Mouse (Mus musculus) layer of hippocampus, postnatal 25 days (tissue): ENCODE measurements at regions not wholly inside any gene's neighbourhood (a gene's known extent, or its start where the extent isn't known, plus 50 kb on each side); places are given as distances from the start of the nearest gene placed in this dataset.
A peak's percentile ranks its signal among the peaks of the same experiment; 100 is the strongest.

Experiments used
- DNase-seq, 2 experiments: peaks; one replicate each; pipeline ENCODE4 v3.0.0; 2022; ENCODE audit warnings: mixed read lengths in 2 of 2, low spot score in 1 of 2; ENCODE audit errors: extremely low spot score in 1 of 2
- microRNA-seq, 2 experiments: library from miRNA; unstranded; fragments of <30 nt; microRNA quantifications; one replicate each; pipeline ENCODE4 v1.2.0; 2021

GRCm38 (mm10) chr12:110203271-110204014, 75.4 kb upstream of the Dio3 start:
- DNase-seq: no peak

- no peak for DNase-seq
These were observed 74.5 kb upstream of the Dio3 start for GRCm38 (mm10) chr12:110204246-110204989.

DNA sequence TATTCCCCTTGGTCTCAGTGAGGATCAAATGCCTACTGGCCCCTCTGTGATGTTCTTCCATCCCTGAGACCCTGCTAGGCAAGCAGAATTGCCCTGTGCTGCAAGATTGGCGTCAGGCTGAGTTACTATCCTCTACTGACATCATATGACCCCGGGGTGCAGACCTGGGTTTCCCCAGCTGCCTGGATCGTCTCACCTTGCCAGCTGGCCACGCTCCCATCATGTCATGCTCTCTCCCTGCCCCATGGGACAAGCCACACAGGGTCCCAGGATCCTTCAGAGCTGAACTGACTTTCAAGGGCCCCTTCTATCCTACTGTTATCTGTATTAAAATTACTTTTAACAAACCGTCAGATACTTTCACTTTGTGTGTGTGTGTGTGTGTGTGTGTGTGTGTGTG, 72.6 kb upstream of the Dio3 start:
- DNase-seq: no peak

GRCm38 (mm10) chr12:110206812-110207211, 72.1 kb upstream of the Dio3 start:
- DNase-seq: no peak

DNA sequence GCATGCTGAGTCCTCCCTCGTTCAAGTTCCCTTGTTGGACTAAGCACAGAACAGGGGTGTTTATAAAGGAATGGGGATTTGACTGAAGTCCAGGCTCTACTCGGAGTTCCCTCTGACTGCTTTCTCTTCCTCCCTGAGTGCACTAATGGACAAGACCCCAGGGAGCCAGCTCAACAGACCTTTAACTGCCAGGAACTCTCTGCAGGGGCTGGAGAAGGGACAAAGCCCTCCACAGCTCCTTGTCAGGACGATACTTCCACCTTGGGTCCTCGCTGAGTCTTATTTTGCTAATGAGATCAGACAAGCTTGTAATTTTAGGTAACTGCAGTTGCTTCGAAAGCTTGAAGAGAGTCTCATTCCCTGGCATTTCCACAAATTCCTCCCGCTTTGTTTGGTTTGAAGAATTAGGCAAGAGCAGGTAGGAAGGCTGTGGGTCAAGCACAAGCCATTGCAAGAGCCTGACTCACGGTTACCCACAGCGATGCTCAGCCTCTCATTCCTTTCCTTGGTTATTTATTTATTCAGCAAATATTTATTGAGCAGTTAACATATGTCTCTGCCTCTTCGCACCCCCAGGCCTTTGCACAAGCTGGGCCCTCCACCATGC, 71.5 kb upstream of the Dio3 start:
- no peak for DNase-seq

DNA sequence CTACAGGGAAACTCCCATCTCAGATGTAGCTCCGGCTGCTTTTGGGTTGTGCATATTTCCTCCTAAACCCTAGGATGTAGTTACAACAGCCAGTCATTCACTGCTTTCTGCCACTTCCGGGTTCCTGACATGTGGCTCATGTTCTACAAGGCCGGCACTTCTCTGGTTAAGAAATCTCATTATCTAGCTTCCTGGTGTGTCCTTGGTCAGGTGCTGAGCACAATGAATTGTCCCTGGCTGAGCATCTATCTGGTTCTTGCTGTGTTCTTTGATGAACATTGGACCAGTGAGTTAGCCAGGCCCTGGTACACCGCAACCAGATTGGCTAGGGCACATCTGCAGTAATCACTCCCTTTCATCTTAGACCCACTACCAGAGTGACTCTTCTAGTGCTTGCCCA, 66.2 kb upstream of the Dio3 start:
- no peak for DNase-seq

DNA sequence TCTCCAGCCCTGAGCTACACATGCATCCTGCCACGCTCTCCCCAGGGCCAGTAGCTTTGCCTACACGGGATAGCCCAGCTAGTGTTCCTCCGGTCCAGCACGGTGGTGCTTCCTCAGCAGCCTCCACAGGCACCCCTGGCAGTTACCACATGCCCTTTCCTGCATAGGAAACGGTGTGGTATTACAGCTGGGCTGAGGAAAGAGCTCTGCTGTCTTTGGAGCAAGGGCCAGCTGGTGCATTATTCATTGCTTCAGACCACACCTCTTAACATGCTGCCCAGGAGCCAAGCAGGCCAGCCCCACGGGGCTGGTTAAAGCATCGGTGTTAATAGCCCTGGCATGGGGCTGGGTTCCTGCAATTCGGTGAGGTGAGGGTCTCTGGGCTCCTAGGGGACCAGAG, 64.0 kb upstream of the Dio3 start:
- no peak for DNase-seq

- DNase-seq: no peak
These were observed 63.6 kb upstream of the Dio3 start for GRCm38 (mm10) chr12:110215311-110215710.

- DNase-seq: no peak
These were observed 59.1 kb upstream of the Dio3 start for GRCm38 (mm10) chr12:110219750-110220149.

GRCm38 (mm10) chr12:110220516-110220915, 58.4 kb upstream of the Dio3 start:
- no peak for DNase-seq

DNA sequence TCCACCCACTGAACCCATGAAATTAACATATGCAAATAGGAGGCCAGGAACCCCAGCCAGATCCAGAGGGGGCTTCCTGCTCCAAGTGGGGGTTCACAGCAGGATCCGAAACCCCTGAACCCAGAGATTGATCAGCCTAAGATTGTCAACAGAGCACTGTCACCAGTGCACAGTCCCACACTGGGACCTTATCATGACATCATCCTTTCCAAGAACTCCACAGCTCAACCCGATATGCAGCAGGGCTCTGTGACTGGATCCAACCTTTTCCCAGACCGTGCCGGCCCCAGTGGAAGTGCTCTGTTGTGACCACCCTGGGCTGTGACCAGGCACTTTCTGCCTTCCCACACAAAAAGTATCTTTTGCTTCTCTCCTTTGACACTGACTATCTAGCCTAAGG, 57.7 kb upstream of the Dio3 start:
- DNase-seq: no peak

DNA sequence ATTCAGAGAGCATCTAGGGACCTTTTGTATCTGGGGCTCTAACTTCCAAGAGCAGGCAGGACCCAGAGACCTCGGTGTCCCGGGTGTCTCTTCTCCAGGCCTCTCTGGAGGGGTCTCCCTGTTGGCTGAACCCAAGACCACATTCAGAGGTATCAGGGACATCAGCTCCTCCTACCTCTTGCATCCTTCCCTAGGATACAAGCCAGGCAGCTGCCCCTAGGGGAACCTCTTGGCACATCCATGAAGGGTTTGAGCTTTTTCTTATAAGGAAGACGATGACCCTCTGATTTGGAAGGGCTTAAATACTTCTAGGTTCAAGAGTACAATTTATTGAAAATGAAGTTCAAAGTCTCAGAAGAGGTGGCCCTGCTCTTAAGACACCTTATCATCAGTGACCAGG, 57.2 kb upstream of the Dio3 start:
- DNase-seq: no peak

DNA sequence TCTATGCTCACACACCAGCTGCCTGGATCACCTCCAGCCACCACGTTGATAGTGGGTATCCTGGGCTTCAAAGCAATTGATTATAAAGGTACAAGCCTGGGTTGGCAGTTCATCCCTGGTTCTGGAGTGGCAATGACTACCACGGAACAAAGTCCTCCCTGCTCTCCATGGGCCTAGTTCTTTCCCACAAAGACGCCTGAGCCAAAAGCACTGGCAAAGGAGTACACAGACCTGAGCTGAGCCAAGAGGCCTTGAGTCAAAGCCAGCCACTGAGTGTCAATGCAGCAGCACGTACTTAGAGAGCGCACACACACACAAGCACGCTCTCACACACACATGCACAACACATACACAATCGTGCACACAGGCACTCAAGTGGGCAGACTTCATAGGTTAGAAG, 54.6 kb upstream of the Dio3 start:
- DNase-seq: no peak

DNA sequence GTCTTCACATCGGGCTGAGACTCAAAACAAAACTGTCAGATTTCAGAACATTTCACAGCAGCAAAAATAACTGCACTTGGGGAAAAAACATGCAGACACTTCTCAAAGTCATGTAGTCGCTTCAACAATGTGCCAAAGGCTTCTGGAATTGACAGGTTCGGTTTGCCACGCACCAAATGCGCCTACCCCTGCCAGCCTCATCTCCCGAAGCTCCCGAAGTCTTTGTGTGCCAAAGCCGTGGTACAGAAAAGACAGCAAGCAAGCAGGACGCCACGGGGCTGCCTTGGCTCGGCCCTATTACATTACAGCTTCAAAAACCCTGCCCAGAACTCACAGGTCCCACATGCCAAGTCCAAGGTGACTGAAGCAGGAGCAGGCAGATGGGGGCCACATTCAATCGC, 50.9 kb upstream of the Dio3 start:
- peak in 1 of 2 experiments; percentile 29 for DNase-seq

Small RNA genes in the stretch of these regions (microRNA-seq; reads per million reads assigned to microRNA genes)
- gene Gm24321 (0 reads per million in 2 experiments), gene Gm25252 (0 reads per million in 2 experiments), gene Gm25750 (0 reads per million in 2 experiments), gene Gm27379 (0.20 to 1.7 reads per million in 2 experiments), gene Gm44322 (0 reads per million in 2 experiments), gene Mir1193 (55.3 to 120 reads per million in 2 experiments), gene Mir1197 (1.4 to 1.5 reads per million in 2 experiments), gene Mir134 (501 to 622 reads per million in 2 experiments), gene Mir154 (1,350 to 2,078 reads per million in 2 experiments), gene Mir299a (0 to 0.18 reads per million in 2 experiments), gene Mir299b (0 reads per million in 2 experiments), gene Mir300 (592 to 857 reads per million in 2 experiments), gene Mir3072 (221 to 325 reads per million in 2 experiments), gene Mir323 (2,360 to 3,703 reads per million in 2 experiments), gene Mir329 (373 to 547 reads per million in 2 experiments), gene Mir369 (2,141 to 3,846 reads per million in 2 experiments), gene Mir376a (0 reads per million in 2 experiments), gene Mir376b (75.0 to 141 reads per million in 2 experiments), gene Mir376c (146 to 351 reads per million in 2 experiments), gene Mir377 (211 to 258 reads per million in 2 experiments), gene Mir379 (5,075 to 6,419 reads per million in 2 experiments), gene Mir380 (0 reads per million in 2 experiments), gene Mir381 (915 to 1,367 reads per million in 2 experiments), gene Mir382 (8,098 to 15,730 reads per million in 2 experiments), gene Mir409 (0 reads per million in 2 experiments), gene Mir410 (101 to 112 reads per million in 2 experiments), gene Mir411 (6,550 to 7,316 reads per million in 2 experiments), gene Mir412 (325 to 456 reads per million in 2 experiments), gene Mir453 (0 reads per million in 2 experiments), gene Mir485 (3,008 to 4,826 reads per million in 2 experiments), gene Mir487b (16,701 to 18,992 reads per million in 2 experiments), gene Mir494 (25.4 to 29.3 reads per million in 2 experiments), gene Mir495 (91.8 to 113 reads per million in 2 experiments), gene Mir496a (272 to 297 reads per million in 2 experiments), gene Mir539 (0 reads per million in 2 experiments), gene Mir541 (7,191 to 10,097 reads per million in 2 experiments), gene Mir543 (845 to 2,629 reads per million in 2 experiments), gene Mir544 (5.1 to 10.8 reads per million in 2 experiments), gene Mir654 (0 reads per million in 2 experiments), gene Mir666 (1,363 to 1,443 reads per million in 2 experiments), gene Mir667 (1,429 to 2,792 reads per million in 2 experiments), gene Mir668 (2,945 to 4,285 reads per million in 2 experiments), gene Mir679 (48.1 to 53.8 reads per million in 2 experiments), gene Mir758 (7.0 to 10.7 reads per million in 2 experiments), gene Mir882 (0 reads per million in 2 experiments)
